Mouse (Mus musculus): ENCODE measurements at regions not wholly inside any gene's neighbourhood (a gene's known extent, or its start where the extent isn't known, plus 50 kb on each side); places are given as distances from the start of the nearest gene placed in this dataset.

- TF ChIP-seq CTCF (IDR thresholded peaks at IDR 0.05; ENCODE audit: control insufficient read depth, insufficient read depth, insufficient replicate concordance, low read depth, low read length) (no peak), POLR2A (IDR thresholded peaks at IDR 0.05; ENCODE audit: control insufficient read depth, low read depth, low read length) (no peak)
- H3K27me3 ChIP-seq (ENCODE audit: control insufficient read depth, insufficient read depth, low read length) = no peaks in the 10 kb centered on the region
- H3K4me3 ChIP-seq (ENCODE audit: control insufficient read depth, low read depth, low read length) = no peak overlapping the region
- no peaks in the 10 kb centered on the region for H3K36me3 ChIP-seq (ENCODE audit: control insufficient read depth, insufficient read depth, low read length)
- H3K27ac ChIP-seq (ENCODE audit: control insufficient read depth, insufficient read depth, low read depth, low read length) = no peak overlapping the region
- no peaks in the 10 kb centered on the region for H3K4me1 ChIP-seq (ENCODE audit: control insufficient read depth, insufficient read depth, low read length)
Observed at GRCm38 (mm10) chr9:46938628-46939027, 59.9 kb upstream of the Gm4791 start.

GRCm38 (mm10) chr9:46925641-46926040 is 72.9 kb upstream of the Gm4791 start:
- H3K4me3 ChIP-seq (ENCODE audit: control insufficient read depth, low read depth, low read length) = no peak overlapping the region
- no peaks in the 10 kb centered on the region for H3K4me1 ChIP-seq (ENCODE audit: control insufficient read depth, insufficient read depth, low read length)

GRCm38 (mm10) chr9:46920081-46920480 is 78.5 kb upstream of the Gm4791 start:
- Histone ChIP-seq H3K27ac (ENCODE audit: control insufficient read depth, insufficient read depth, low read depth, low read length) (no peak overlapping the region), H3K27me3 (ENCODE audit: control insufficient read depth, insufficient read depth, low read length) (no peaks in the 10 kb centered on the region), H3K4me1 (ENCODE audit: control insufficient read depth, insufficient read depth, low read length) (no peaks in the 10 kb centered on the region), H3K4me3 (ENCODE audit: control insufficient read depth, low read depth, low read length) (no peak overlapping the region), H3K36me3 (ENCODE audit: control insufficient read depth, insufficient read depth, low read length) (no peaks in the 10 kb centered on the region)
- no peak for TF ChIP-seq POLR2A (IDR thresholded peaks at IDR 0.05; ENCODE audit: control insufficient read depth, low read depth, low read length)
- no peak for TF ChIP-seq CTCF (IDR thresholded peaks at IDR 0.05; ENCODE audit: control insufficient read depth, insufficient read depth, insufficient replicate concordance, low read depth, low read length)

More at GRCm38 (mm10) chr9:46925641-46926040, 72.9 kb upstream of the Gm4791 start:
- no peak for TF ChIP-seq CTCF (IDR thresholded peaks at IDR 0.05; ENCODE audit: control insufficient read depth, insufficient read depth, insufficient replicate concordance, low read depth, low read length)
- no peak for TF ChIP-seq POLR2A (IDR thresholded peaks at IDR 0.05; ENCODE audit: control insufficient read depth, low read depth, low read length)
- Histone ChIP-seq H3K27me3 (ENCODE audit: control insufficient read depth, insufficient read depth, low read length) (no peaks in the 10 kb centered on the region), H3K36me3 (ENCODE audit: control insufficient read depth, insufficient read depth, low read length) (no peaks in the 10 kb centered on the region), H3K27ac (ENCODE audit: control insufficient read depth, insufficient read depth, low read depth, low read length) (no peak overlapping the region)

GRCm38 (mm10) chr9:46913238-46913637 is 85.3 kb upstream of the Gm4791 start:
- H3K4me3 ChIP-seq (ENCODE audit: control insufficient read depth, low read depth, low read length) = no peak overlapping the region
- H3K36me3 ChIP-seq (ENCODE audit: control insufficient read depth, insufficient read depth, low read length) = no peaks in the 10 kb centered on the region
- no peak for TF ChIP-seq CTCF (IDR thresholded peaks at IDR 0.05; ENCODE audit: control insufficient read depth, insufficient read depth, insufficient replicate concordance, low read depth, low read length)
- no peak for TF ChIP-seq POLR2A (IDR thresholded peaks at IDR 0.05; ENCODE audit: control insufficient read depth, low read depth, low read length)
- H3K27me3 ChIP-seq (ENCODE audit: control insufficient read depth, insufficient read depth, low read length) = no peaks in the 10 kb centered on the region
- H3K27ac ChIP-seq (ENCODE audit: control insufficient read depth, insufficient read depth, low read depth, low read length) = no peak overlapping the region
- no peaks in the 10 kb centered on the region for H3K4me1 ChIP-seq (ENCODE audit: control insufficient read depth, insufficient read depth, low read length)

GRCm38 (mm10) chr9:46909412-46910013 is 89.0 kb upstream of the Gm4791 start:
- TF ChIP-seq POLR2A (IDR thresholded peaks at IDR 0.05; ENCODE audit: control insufficient read depth, low read depth, low read length) (no peak), CTCF (IDR thresholded peaks at IDR 0.05; ENCODE audit: control insufficient read depth, insufficient read depth, insufficient replicate concordance, low read depth, low read length) (no peak)
- H3K36me3 ChIP-seq (ENCODE audit: control insufficient read depth, insufficient read depth, low read length) = no peaks in the 10 kb centered on the region
- no peaks in the 10 kb centered on the region for H3K4me1 ChIP-seq (ENCODE audit: control insufficient read depth, insufficient read depth, low read length)
- no peak overlapping the region for H3K4me3 ChIP-seq (ENCODE audit: control insufficient read depth, low read depth, low read length)
- no peaks in the 10 kb centered on the region for H3K27me3 ChIP-seq (ENCODE audit: control insufficient read depth, insufficient read depth, low read length)
- no peak overlapping the region for H3K27ac ChIP-seq (ENCODE audit: control insufficient read depth, insufficient read depth, low read depth, low read length)

GRCm38 (mm10) chr9:46905081-46905480 is 93.5 kb upstream of the Gm4791 start:
- Histone ChIP-seq H3K27me3 (ENCODE audit: control insufficient read depth, insufficient read depth, low read length) (no peaks in the 10 kb centered on the region), H3K4me1 (ENCODE audit: control insufficient read depth, insufficient read depth, low read length) (no peaks in the 10 kb centered on the region), H3K27ac (ENCODE audit: control insufficient read depth, insufficient read depth, low read depth, low read length) (no peak overlapping the region), H3K36me3 (ENCODE audit: control insufficient read depth, insufficient read depth, low read length) (no peaks in the 10 kb centered on the region), H3K4me3 (ENCODE audit: control insufficient read depth, low read depth, low read length) (no peak overlapping the region)
- no peak for TF ChIP-seq POLR2A (IDR thresholded peaks at IDR 0.05; ENCODE audit: control insufficient read depth, low read depth, low read length)
- TF ChIP-seq CTCF (IDR thresholded peaks at IDR 0.05; ENCODE audit: control insufficient read depth, insufficient read depth, insufficient replicate concordance, low read depth, low read length) = no peak

- TF ChIP-seq CTCF (IDR thresholded peaks at IDR 0.05; ENCODE audit: control insufficient read depth, insufficient read depth, insufficient replicate concordance, low read depth, low read length) (no peak), POLR2A (IDR thresholded peaks at IDR 0.05; ENCODE audit: control insufficient read depth, low read depth, low read length) (no peak)
- Histone ChIP-seq H3K27ac (ENCODE audit: control insufficient read depth, insufficient read depth, low read depth, low read length) (no peak overlapping the region), H3K4me3 (ENCODE audit: control insufficient read depth, low read depth, low read length) (no peak overlapping the region), H3K27me3 (ENCODE audit: control insufficient read depth, insufficient read depth, low read length) (no peaks in the 10 kb centered on the region), H3K36me3 (ENCODE audit: control insufficient read depth, insufficient read depth, low read length) (no peaks in the 10 kb centered on the region), H3K4me1 (ENCODE audit: control insufficient read depth, insufficient read depth, low read length) (no peaks in the 10 kb centered on the region)
Observed at GRCm38 (mm10) chr9:46903491-46904220, 94.9 kb upstream of the Gm4791 start.

Data from testis, adult 2 months (tissue).